Mouse (Mus musculus) mouse embryonic stem cell (cell line): ENCODE data around the gene Cspg5.

Experiments used
- in situ Hi-C, 2 experiments: fragments of 300-500 bp; cut with MboI; formaldehyde crosslinking; loops; 1 replicate in 1 of 2; 3 replicates in 1 of 2; pipeline ENCODE4 v1.14.3; 2019 to 2020; ENCODE audit warnings: low sequenced_read_pairs in 2 of 2, low pct_unique_long_range_greater_than_20kb in 1 of 2, mixed read lengths in 1 of 2; ENCODE audit not compliant: unreplicated experiment in 1 of 2

Gene Cspg5

GRCm38 (mm10) chr9:110296867-110297627 lies 53.5 kb downstream of the Cspg5 start:
- in situ Hi-C loops, result no loop called here

DNA sequence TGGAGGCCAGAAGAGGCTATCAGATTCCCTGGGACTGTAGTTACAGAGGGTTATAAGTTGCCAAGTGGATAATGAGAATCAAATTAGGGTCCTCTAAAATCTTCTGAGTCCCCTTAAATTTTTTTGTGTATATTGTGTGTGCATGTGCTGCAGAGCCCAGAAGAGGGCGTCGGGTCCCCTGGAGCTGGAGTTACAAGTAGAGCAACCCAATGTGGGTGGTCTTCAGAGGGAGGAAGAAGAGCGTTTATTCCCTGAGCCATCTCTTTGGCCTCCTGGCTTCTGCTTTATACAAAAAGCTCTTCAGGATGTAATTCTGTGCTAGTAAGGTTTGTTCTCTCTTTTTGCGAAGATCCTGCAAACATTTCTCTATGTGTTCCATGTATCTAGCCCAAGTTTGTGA lies 60.9 kb downstream of the Cspg5 start:
- in situ Hi-C loops, result no loop called here

- in situ Hi-C loops, result no loop called here
Observed at GRCm38 (mm10) chr9:110304969-110305651, 61.5 kb downstream of the Cspg5 start, which contains the start of gene Elp6. TSS of gene Elp6 (plus strand) at chr9:110305173.

DNA sequence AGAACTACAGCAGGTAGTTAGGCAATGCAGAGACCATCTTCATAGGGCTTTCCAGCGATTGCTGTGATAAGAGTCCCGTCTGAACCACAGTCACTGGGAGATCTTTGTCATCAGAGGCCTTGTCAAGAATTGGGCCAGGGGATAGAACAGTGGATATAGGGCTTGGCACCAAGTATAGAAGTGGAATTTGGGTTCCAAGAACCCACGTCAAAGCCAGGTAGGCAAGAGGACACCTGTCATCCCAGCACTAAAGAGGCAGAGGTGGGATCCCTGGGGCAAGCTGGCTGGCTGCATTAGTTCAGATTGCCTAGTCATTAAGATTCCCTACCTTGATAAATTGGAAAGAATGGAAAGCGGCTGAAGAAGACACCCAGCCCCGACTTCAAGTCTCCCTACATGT lies 62.8 kb downstream of the Cspg5 start:
- in situ Hi-C loops, result no loop called here
